Mouse (Mus musculus) layer of hippocampus, adult 8-10 months (tissue): ENCODE results near the gene Ric8a. TPM values are rescaled to one million over a fixed set of nuclear protein-coding genes. Genes with fewer than 3 reads are reported as not detected.

Source experiments
- DNase-seq, 2 experiments: peaks; one replicate each; pipeline ENCODE4 v3.0.0; 2022; ENCODE audit warnings: low spot score in 2 of 2
- total RNA-seq, 4 experiments: library from RNA; stranded (reverse); gene quantifications; 2 replicates each; pipeline ENCODE4 v1.2.4; 2022

Gene Ric8a
- total RNA-seq, 4 experiments from 2014 or later = 74.6 to 79.7 (median 77.3) TPM

GRCm38 (mm10) chr7:140846676-140847075 lies 10.1 kb upstream of the Ric8a start:
- no peak for DNase-seq

GRCm38 (mm10) chr7:140847755-140848580 lies 8.8 kb upstream of the Ric8a start, which contains the start of gene Odf3:
Gene Odf3, plus strand, starts transcription at chr7:140847805.
- no peak for DNase-seq

GRCm38 (mm10) chr7:140848591-140848990 lies 8.2 kb upstream of the Ric8a start:
- no peak for DNase-seq

- DNase-seq = no peak
These were observed 4.8 kb upstream of the Ric8a start for GRCm38 (mm10) chr7:140851916-140852315.

- DNase-seq = no peak
These were observed 3.4 kb upstream of the Ric8a start for GRCm38 (mm10) chr7:140853386-140853785.

GRCm38 (mm10) chr7:140854483-140854882 lies 2.3 kb upstream of the Ric8a start:
- DNase-seq = no peak

GRCm38 (mm10) chr7:140855181-140855580 lies 1.6 kb upstream of the Ric8a start:
- DNase-seq = no peak

- DNase-seq = peak; percentile 84 to 87
These were observed 635 bp upstream of the Ric8a start, which contains the start of gene Gm45785 for GRCm38 (mm10) chr7:140855860-140856784. Gene Gm45785, minus strand, starts transcription at chr7:140856331.

- DNase-seq = no peak
These were observed 1.1 kb downstream of the Ric8a start, which contains the start of gene Bet1l for GRCm38 (mm10) chr7:140857550-140858505. Gene Bet1l, minus strand, starts transcription at chr7:140857577.

GRCm38 (mm10) chr7:140858746-140859145 lies 2.0 kb downstream of the Ric8a start:
- DNase-seq = no peak

GRCm38 (mm10) chr7:140859997-140860396 lies 3.2 kb downstream of the Ric8a start:
- DNase-seq = no peak

- DNase-seq = no peak
These were observed 4.0 kb downstream of the Ric8a start for GRCm38 (mm10) chr7:140860728-140861127.

- DNase-seq = no peak
These were observed 8.0 kb downstream of the Ric8a start for GRCm38 (mm10) chr7:140864761-140865160.

- no peak for DNase-seq
These were observed 17.5 kb downstream of the Ric8a start for GRCm38 (mm10) chr7:140874224-140874623.

GRCm38 (mm10) chr7:140877364-140877763 lies 20.6 kb downstream of the Ric8a start:
- no peak for DNase-seq

- no peak for DNase-seq
These were observed 22.6 kb downstream of the Ric8a start for GRCm38 (mm10) chr7:140879355-140879754.

- no peak for DNase-seq
These were observed 23.7 kb downstream of the Ric8a start for GRCm38 (mm10) chr7:140880419-140880818.

GRCm38 (mm10) chr7:140880865-140881515 lies 24.2 kb downstream of the Ric8a start:
- DNase-seq = no peak

GRCm38 (mm10) chr7:140881696-140882468 lies 25.1 kb downstream of the Ric8a start, which contains the start of the genes Psmd13 and Sirt3:
Gene Psmd13, plus strand, starts transcription at chr7:140881968.
Gene Sirt3, minus strand, starts transcription at chr7:140882309.
- DNase-seq = peak; percentile 92 to 94
